Mouse (Mus musculus) megakaryocyte, embryonic 14.5 days (primary cell): ENCODE results near the gene Usp24. TPM values are rescaled to one million over a fixed set of nuclear protein-coding genes. Genes with fewer than 3 reads are reported as not detected.
"Not testable (repeated sequence)": the region's sequence is repeated elsewhere in the genome, so short reads cannot be mapped to it uniquely, and the experiment has no call there.

Source experiments
- H3K27me3 ChIP-seq: replicated peaks from 2 replicates; pipeline ENCODE3; 2012; ENCODE audit warnings: inconsistent platforms
- H3K36me3 ChIP-seq: replicated peaks from 2 replicates; pipeline ENCODE3; 2012; ENCODE audit warnings: low read length, inconsistent platforms, mixed read lengths
- H3K4me1 ChIP-seq: 2 replicates; pipeline ENCODE4 v1.6.1; 2012; ENCODE audit warnings: inconsistent platforms
- H3K4me3 ChIP-seq: replicated peaks from 2 replicates; pipeline ENCODE3; 2012; ENCODE audit warnings: moderate library complexity, mild to moderate bottlenecking, inconsistent platforms
- H3K9me3 ChIP-seq: 2 replicates; pipeline ENCODE4 v1.6.1; 2012; ENCODE audit warnings: inconsistent platforms
- FLI1 ChIP-seq: IDR thresholded peaks from 2 replicates; pipeline ENCODE4 v1.6.1; 2012; ENCODE audit warnings: low read length, inconsistent platforms, mixed read lengths
- GATA1 ChIP-seq: IDR thresholded peaks from 3 replicates; pipeline ENCODE4 v1.6.1; 2012; ENCODE audit warnings: mixed read lengths, low read length, inconsistent platforms, borderline replicate concordance
- polyA plus RNA-seq: library from polyadenylated mRNA; stranded (reverse); fragments of >175 nt; gene quantifications from 2 replicates; pipeline ENCODE4 v1.2.3, GENCODE M21; 2012; ENCODE audit warnings: low replicate concordance; ENCODE audit not compliant: insufficient read depth

Usp24 gene
- polyA plus RNA-seq, 1 experiment: 11.0 TPM

DNA sequence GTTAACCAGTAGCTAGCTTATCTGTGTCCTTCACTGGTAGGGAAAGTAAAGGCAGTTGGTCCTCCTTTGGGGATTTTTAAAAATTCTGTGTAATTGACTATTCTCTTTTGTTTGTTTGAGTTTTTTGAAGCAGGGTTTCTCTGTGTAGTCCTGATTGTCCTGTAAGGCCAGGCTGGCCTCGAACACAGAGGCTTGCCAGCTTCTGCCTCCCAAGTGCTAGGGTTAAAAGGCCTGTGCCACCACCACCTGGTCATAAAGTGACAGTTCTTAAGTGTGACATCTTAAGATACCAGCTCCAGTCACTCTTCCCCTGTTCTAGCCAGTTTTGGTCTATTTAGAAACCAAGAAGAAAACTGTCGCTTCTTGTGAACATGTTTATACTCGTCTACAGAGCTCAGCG, 2.2 kb downstream of the Usp24 start:
- TF ChIP-seq FLI1 (no peak), GATA1 (no peak)
- Histone ChIP-seq H3K27me3 (no peaks in the 10 kb centered on the region), H3K9me3 (no peaks in the 10 kb centered on the region), H3K36me3 (peaks cover 30% of the 10 kb centered on the region), H3K4me3 (peak overlapping the region; percentile 99), H3K4me1 (peaks cover 80% of the 10 kb centered on the region)

DNA sequence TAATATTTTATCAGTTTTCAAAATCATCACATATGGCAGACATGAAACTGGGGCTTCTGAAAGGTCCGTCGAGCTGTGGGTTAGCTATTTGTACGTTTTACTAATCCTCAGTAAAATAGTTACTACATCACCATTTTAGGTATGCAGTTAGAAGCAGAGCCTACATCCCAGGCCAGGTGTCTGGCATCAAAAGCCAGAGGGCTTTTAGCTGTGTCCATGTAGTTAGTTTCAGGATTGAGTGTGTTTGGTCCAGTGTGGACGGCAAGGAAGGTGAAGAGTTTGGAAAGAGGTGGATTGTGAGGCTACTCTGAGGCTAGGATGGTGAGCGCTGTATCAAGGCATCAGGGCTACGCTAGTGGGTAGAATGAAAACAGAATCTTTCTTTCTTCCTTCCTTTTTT, 3.0 kb downstream of the Usp24 start:
- peak overlapping the region; percentile 64 for H3K4me3 ChIP-seq
- peaks cover 80% of the 10 kb centered on the region for H3K4me1 ChIP-seq
- no peak for TF ChIP-seq FLI1
- no peak for TF ChIP-seq GATA1
- H3K27me3 ChIP-seq: no peaks in the 10 kb centered on the region
- no peaks in the 10 kb centered on the region for H3K9me3 ChIP-seq
- peaks cover 33% of the 10 kb centered on the region for H3K36me3 ChIP-seq

DNA sequence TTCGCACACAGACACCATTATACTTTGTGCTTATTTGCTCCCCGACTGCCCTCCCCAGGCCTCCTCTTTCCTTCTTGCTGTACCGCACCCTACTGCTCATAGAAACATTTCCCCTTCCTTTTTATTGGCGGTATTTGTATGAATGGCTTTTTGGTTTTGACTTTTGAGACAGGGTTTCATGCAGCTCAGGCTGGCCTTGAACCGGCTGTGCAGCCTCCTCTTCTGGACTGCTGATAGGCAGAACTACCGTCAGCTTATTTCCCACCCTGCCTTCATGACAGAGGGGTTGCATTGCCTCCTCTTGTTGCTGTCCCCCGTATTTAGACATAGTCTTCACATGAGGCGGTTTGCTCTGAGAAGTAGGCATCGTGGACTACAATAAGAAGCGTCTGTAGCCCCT, 6.8 kb downstream of the Usp24 start:
- H3K4me1 ChIP-seq: peaks cover 94% of the 10 kb centered on the region
- no peaks in the 10 kb centered on the region for H3K27me3 ChIP-seq
- TF ChIP-seq FLI1 (no peak), GATA1 (no peak)
- H3K4me3 ChIP-seq: peak overlapping the region; percentile 30
- H3K9me3 ChIP-seq: no peaks in the 10 kb centered on the region
- peaks cover 64% of the 10 kb centered on the region for H3K36me3 ChIP-seq

DNA sequence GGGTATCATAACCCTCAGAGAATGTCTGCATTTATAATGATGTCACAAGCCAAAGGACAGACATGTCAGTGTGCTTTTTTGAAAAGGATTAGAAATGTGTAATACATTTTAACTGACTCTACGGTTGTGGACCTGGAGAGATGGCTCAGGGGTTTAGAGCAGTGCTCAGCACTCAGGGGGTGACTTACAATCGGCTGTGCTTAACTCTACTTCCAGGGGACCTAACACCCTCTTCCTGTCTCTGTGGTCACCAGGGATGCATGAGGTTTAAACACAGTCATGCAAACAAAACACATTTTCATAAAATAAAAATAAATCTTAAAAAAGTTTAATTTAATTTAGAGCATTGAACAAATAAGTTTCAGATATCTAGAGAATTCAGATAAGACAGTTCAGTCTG, 7.3 kb downstream of the Usp24 start:
- Histone ChIP-seq H3K9me3 (no peaks in the 10 kb centered on the region), H3K4me1 (peaks cover 91% of the 10 kb centered on the region), H3K4me3 (no peak overlapping the region), H3K27me3 (no peaks in the 10 kb centered on the region), H3K36me3 (peaks cover 64% of the 10 kb centered on the region)
- TF ChIP-seq FLI1 (no peak), GATA1 (no peak)

DNA sequence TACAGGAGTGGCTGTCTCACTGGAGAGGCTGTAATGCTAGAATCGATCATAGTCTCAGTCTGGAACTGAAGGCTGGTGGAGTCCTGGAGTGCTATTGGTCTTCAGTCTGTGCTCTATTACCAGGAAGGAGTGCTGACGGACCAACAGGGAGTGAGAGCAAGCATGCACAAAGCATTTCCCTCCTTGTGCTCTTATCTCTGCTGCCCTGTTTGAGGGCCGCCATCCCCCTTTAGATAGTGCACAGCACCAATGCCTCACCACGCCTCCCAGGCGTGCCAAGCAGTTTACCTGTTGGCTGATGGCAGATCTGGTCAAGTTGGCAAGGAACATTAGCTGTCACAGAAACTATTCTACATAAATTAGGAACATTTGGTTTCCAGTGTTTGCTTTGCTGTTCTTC, 11.4 kb downstream of the Usp24 start:
- H3K9me3 ChIP-seq: no peaks in the 10 kb centered on the region
- H3K4me3 ChIP-seq: peak overlapping the region; percentile 47
- H3K4me1 ChIP-seq: peaks cover 77% of the 10 kb centered on the region
- peaks cover 66% of the 10 kb centered on the region for H3K36me3 ChIP-seq
- no peaks in the 10 kb centered on the region for H3K27me3 ChIP-seq
- TF ChIP-seq FLI1: no peak
- no peak for TF ChIP-seq GATA1

DNA sequence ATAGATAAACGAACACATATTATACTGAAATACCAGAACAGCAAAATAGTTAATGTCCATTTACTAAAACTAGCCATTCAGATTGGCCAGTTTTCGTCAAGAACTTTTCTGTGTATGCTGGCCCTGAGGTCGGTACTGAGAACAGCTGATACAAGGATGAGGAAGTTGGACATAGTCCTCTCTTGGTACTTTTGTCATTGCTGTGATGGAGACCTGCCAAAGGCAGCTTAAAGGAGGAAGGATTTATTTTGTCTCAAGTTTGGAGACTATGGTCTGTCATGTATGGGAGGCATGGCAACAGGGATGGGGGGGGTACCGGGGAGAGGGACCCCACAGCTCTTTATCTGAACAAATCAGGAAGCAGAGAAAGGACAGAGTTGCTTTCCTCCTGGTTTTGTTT, 12.7 kb downstream of the Usp24 start:
- no peaks in the 10 kb centered on the region for H3K27me3 ChIP-seq
- peaks cover 78% of the 10 kb centered on the region for H3K4me1 ChIP-seq
- TF ChIP-seq FLI1 (no peak), GATA1 (no peak)
- no peaks in the 10 kb centered on the region for H3K9me3 ChIP-seq
- peaks cover 63% of the 10 kb centered on the region for H3K36me3 ChIP-seq
- no peak overlapping the region for H3K4me3 ChIP-seq

DNA sequence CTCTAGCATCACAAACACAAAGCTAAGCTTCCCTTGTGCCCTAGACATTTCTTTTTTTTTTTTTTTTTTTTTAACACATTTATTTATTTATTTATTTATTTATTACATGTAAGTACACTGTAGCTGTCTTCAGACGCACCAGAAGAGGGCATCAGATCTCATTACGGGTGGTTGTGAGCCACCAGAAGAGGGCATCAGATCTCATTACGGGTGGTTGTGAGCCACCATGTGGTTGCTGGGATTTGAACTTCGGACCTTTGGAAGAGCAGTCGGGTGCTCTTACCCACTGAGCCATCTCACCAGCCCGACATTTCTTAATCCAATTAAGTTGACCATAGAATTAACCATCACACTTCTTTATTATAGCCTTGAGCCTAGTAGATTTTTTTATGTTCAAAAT, 13.2 kb downstream of the Usp24 start:
- H3K4me3 ChIP-seq, H3K27me3 ChIP-seq, H3K9me3 ChIP-seq: not testable (repeated sequence)
- Histone ChIP-seq H3K4me1 (peaks cover 79% of the 10 kb centered on the region), H3K36me3 (peaks cover 60% of the 10 kb centered on the region)

DNA sequence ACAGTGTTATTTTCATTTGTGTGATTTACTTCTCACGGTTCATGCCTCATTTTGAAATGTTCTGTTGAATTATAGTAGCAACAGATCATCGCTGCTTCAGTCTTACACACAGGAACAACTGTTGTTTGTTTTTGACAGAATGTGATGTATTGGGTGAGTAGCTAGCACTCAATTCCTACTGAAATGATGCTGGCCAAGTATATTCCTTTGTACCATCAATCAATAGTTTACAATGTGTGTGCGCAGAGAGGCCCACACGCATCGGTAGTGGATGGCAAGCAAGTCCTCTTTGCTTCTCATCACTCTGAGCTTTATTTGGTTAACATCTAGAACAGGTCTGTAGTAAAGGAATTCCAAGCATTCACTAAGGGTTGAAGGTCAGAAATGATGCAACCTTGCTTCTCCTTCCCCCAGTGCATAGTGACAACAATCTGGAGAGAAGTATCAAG, 14.4 kb downstream of the Usp24 start:
- Histone ChIP-seq H3K9me3 (no peaks in the 10 kb centered on the region), H3K4me1 (peaks cover 78% of the 10 kb centered on the region), H3K4me3 (no peak overlapping the region), H3K27me3 (no peaks in the 10 kb centered on the region), H3K36me3 (peaks cover 52% of the 10 kb centered on the region)
- TF ChIP-seq GATA1 (no peak), FLI1 (no peak)

DNA sequence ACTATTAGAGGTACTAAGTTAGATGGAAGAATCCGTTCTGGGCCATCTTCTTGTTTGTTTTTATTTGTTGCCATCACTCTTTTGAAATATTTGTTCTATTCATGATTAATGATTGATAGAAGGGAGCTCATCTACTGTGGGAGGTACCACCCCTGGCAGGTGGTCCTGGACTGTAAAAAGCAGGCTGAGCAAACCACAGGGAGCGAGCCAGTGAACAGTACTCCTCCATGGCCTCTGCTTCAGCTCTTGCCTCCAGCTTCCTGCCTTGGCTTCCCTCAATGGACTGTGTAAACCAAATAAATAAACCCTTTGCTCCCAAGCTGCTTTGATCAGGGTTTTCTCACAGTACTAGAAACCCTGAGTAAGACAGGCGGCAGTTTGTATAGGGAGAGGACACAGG, 17.1 kb downstream of the Usp24 start:
- TF ChIP-seq GATA1 (no peak), FLI1 (no peak)
- no peaks in the 10 kb centered on the region for H3K27me3 ChIP-seq

DNA sequence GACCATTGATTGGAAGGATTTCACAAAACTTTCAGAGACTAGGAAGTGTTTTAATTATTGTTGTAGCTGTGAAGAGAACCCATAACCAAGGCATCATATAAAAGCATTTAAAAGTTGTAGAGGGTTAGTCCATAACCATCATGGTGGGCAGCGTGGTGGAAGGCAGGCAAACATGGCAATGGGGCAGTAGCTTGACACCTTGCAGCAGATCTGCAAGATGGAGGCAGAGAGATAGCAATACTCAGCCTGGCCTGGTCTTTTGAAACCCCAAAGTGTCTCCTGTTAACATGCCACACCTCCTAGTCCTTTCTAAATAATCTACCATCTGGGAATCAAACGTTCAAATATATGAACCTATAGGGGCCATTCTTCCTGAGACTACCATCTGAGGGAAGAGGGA, 17.6 kb downstream of the Usp24 start:
- Histone ChIP-seq H3K27me3 (no peaks in the 10 kb centered on the region), H3K4me1 (peaks cover 80% of the 10 kb centered on the region), H3K4me3 (peak overlapping the region; percentile 83), H3K36me3 (peaks cover 35% of the 10 kb centered on the region), H3K9me3 (no peaks in the 10 kb centered on the region)
- TF ChIP-seq FLI1 (no peak), GATA1 (no peak)

More for the DNA sequence above, 17.1 kb downstream of the Usp24 start:
- Histone ChIP-seq H3K4me3 (peak overlapping the region; percentile 69), H3K36me3 (peaks cover 35% of the 10 kb centered on the region), H3K4me1 (peaks cover 77% of the 10 kb centered on the region), H3K9me3 (no peaks in the 10 kb centered on the region)

DNA sequence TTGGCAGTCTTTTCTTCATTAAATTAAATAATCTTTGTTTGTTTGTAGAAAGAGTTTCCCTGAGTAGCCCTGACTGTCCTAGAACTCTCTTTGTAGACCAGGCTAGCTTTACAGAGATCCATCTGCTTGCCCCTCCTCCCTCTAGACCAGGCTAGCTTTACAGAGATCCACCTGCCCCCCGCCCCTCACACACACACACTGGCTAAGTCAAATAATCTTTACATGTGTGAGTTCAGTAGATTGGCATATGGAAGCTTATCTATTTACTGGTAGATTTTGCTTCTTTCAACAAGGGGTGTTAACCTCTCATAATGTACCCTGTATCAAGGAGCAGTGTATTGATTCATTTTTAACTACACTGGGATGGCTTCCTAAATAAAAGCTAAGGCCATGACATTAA, 19.8 kb downstream of the Usp24 start:
- Histone ChIP-seq H3K4me1 (peaks cover 81% of the 10 kb centered on the region), H3K36me3 (peaks cover 35% of the 10 kb centered on the region), H3K27me3 (no peaks in the 10 kb centered on the region), H3K4me3 (no peak overlapping the region), H3K9me3 (no peaks in the 10 kb centered on the region)
- no peak for TF ChIP-seq FLI1
- no peak for TF ChIP-seq GATA1
